Mouse (Mus musculus): ENCODE measurements around the gene Pacsin1.

- TF ChIP-seq CTCF (IDR thresholded peaks at IDR 0.05; ENCODE audit: low read depth, low read length) (peak; percentile 70), POLR2A (IDR thresholded peaks at IDR 0.05; ENCODE audit: extremely low read depth, insufficient read depth, low read length) (no peak)
Observed at GRCm38 (mm10) chr17:27627451-27627850, 27.9 kb upstream of the Pacsin1 start.
